Mouse (Mus musculus): Measurements from ENCODE around the gene Magix. TPM values are rescaled to one million over a fixed set of nuclear protein-coding genes. Genes with fewer than 3 reads are reported as not detected.

The Magix gene
- polyA plus RNA-seq, 1 experiment, result 0.21 TPM

DNA sequence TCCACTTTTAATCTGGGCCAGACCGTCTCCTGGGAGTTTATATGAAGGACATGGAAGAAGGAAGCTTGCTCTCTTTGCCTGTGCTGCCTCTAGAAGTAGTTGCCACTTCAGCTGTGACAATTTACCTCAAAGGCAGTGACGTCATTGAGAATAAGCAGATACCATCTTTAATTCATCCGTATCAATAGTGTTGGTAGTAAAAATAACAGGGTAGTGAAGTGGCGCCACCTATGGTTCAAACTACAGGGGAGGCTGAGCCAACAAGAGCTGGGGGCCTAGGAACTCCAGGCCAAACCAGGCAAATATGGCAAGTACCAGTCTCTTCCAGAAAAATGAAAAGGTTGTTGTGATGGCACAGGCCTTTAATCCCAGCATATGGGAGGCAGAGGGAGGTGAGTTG, 11.8 kb upstream of the Magix start:
- TF ChIP-seq CTCF (IDR thresholded peaks at IDR 0.05; ENCODE audit: control insufficient read depth, insufficient read depth, insufficient replicate concordance, low read depth, low read length), result no peak
- TF ChIP-seq POLR2A (IDR thresholded peaks at IDR 0.05; ENCODE audit: control insufficient read depth, low read depth, low read length), result no peak
- H3K27ac ChIP-seq (ENCODE audit: control insufficient read depth, insufficient read depth, low read depth, low read length), result no peak overlapping the region
- no peaks in the 10 kb centered on the region for H3K27me3 ChIP-seq (ENCODE audit: control insufficient read depth, insufficient read depth, low read length)
- H3K36me3 ChIP-seq (ENCODE audit: control insufficient read depth, insufficient read depth, low read length), result no peaks in the 10 kb centered on the region
- no peak overlapping the region for H3K4me3 ChIP-seq (ENCODE audit: control insufficient read depth, low read depth, low read length)
- H3K4me1 ChIP-seq (ENCODE audit: control insufficient read depth, insufficient read depth, low read length), result no peaks in the 10 kb centered on the region

DNA sequence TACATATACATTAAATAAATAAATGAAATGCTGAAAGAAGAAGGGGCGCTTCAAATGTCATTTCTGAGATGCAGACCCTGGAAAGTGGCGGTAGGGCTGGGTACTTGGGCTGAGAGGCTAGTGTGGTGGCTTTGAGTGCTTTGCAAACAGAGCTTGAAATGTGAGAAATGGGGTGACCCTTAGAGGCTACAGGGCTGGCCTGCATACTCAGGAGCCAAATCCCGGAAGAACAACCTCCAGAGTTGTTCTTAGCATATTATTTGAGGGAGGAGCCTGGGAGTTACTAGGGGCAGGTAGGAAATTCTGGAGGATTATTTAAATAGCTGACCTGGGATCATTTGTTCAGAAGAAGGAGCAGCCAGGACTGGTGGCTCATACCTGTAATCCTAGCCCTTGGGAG, 9.4 kb upstream of the Magix start:
- TF ChIP-seq POLR2A (IDR thresholded peaks at IDR 0.05; ENCODE audit: control insufficient read depth, low read depth, low read length) (no peak), CTCF (IDR thresholded peaks at IDR 0.05; ENCODE audit: control insufficient read depth, insufficient read depth, insufficient replicate concordance, low read depth, low read length) (no peak)
- Histone ChIP-seq H3K27me3 (ENCODE audit: control insufficient read depth, insufficient read depth, low read length) (no peaks in the 10 kb centered on the region), H3K36me3 (ENCODE audit: control insufficient read depth, insufficient read depth, low read length) (no peaks in the 10 kb centered on the region), H3K4me1 (ENCODE audit: control insufficient read depth, insufficient read depth, low read length) (no peaks in the 10 kb centered on the region), H3K4me3 (ENCODE audit: control insufficient read depth, low read depth, low read length) (no peak overlapping the region), H3K27ac (ENCODE audit: control insufficient read depth, insufficient read depth, low read depth, low read length) (no peak overlapping the region)

DNA sequence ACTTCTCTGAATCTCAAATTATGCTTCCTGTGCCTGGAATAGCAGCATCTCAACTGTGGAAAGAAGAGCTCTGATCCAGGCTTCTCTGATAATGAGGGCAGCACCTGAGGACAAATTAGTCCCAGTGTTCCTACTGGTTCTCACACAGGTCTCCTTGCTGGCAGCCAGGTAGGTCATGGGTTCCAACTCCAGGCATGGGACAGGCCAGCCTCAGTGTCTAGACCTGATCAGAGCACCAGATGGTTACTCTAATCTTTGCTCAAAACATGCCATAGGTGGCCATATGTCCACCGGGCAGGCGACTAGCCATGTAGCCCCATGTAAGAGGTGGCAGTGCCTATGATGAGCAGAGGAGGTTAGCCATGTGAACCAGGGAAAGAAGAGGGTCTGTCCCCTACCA, 7.3 kb upstream of the Magix start:
- TF ChIP-seq POLR2A (IDR thresholded peaks at IDR 0.05; ENCODE audit: control insufficient read depth, low read depth, low read length) (no peak), CTCF (IDR thresholded peaks at IDR 0.05; ENCODE audit: control insufficient read depth, insufficient read depth, insufficient replicate concordance, low read depth, low read length) (no peak)

DNA sequence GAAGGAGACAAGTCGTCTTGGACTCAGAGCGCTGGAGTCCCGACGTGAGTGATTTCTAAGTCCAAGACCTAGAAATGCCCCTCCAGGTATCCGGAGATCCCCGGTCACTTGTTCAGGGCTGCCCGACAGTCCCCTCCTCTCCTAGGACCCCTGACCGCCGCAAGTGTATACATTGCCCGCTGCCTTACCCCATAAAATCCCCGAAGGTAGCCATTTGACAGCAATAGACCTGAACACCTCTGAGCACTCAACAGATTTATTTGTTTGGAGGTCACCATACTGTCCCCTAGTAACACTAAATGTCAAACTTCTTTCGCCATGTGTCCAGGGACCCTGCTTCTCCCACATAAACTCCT, 1.0 kb downstream of the Magix start:
- Histone ChIP-seq H3K27ac (ENCODE audit: control insufficient read depth, insufficient read depth, low read depth, low read length) (no peak overlapping the region), H3K36me3 (ENCODE audit: control insufficient read depth, insufficient read depth, low read length) (no peaks in the 10 kb centered on the region), H3K4me3 (ENCODE audit: control insufficient read depth, low read depth, low read length) (peak overlapping the region; percentile 3), H3K27me3 (ENCODE audit: control insufficient read depth, insufficient read depth, low read length) (no peaks in the 10 kb centered on the region), H3K4me1 (ENCODE audit: control insufficient read depth, insufficient read depth, low read length) (peaks cover under 1% of the 10 kb centered on the region; the same call in 1 of the 2 replicates)
- no peak for TF ChIP-seq CTCF (IDR thresholded peaks at IDR 0.05; ENCODE audit: control insufficient read depth, insufficient read depth, insufficient replicate concordance, low read depth, low read length)
- TF ChIP-seq POLR2A (IDR thresholded peaks at IDR 0.05; ENCODE audit: control insufficient read depth, low read depth, low read length), result no peak

More for the DNA sequence above, 7.3 kb upstream of the Magix start:
- no peak overlapping the region for H3K27ac ChIP-seq (ENCODE audit: control insufficient read depth, insufficient read depth, low read depth, low read length)
- no peaks in the 10 kb centered on the region for H3K4me1 ChIP-seq (ENCODE audit: control insufficient read depth, insufficient read depth, low read length)
- H3K36me3 ChIP-seq (ENCODE audit: control insufficient read depth, insufficient read depth, low read length), result no peaks in the 10 kb centered on the region
- H3K4me3 ChIP-seq (ENCODE audit: control insufficient read depth, low read depth, low read length), result no peak overlapping the region
- no peaks in the 10 kb centered on the region for H3K27me3 ChIP-seq (ENCODE audit: control insufficient read depth, insufficient read depth, low read length)

DNA sequence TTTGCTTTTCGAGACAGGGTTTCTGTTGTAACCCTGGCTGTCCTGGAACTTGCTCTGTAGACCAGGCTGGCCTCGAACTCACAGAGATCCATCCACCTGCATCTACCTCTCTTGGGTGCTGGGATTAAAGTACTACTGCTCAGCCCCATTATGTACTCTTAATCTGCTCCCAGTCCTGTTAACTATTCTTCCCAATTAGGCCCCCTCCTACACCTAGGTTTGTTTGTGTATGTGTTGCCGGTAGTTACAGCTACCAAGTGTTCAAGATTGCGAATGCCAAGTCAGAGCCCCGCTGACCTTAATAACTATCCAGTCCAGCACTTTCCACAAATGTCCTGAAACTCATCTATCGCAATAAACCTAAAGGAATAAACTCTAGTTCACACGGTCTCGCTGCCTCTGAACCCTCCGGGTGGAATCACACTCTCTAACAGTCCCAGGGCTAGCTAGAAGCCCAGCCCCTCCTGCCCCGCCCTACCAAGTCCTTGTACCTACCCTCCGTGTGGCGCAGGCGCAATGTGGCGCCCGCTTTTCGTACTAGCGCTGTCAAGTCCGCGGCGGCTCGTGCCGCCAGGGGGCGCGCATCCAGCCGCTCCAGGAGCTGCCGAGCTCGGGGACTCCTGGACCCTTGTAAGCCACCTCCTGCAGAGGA, 1.5 kb downstream of the Magix start:
- no peaks in the 10 kb centered on the region for H3K27me3 ChIP-seq (ENCODE audit: control insufficient read depth, insufficient read depth, low read length)
- peaks cover 4% of the 10 kb centered on the region for H3K4me1 ChIP-seq (ENCODE audit: control insufficient read depth, insufficient read depth, low read length)
- H3K4me3 ChIP-seq (ENCODE audit: control insufficient read depth, low read depth, low read length), result peak overlapping the region; percentile 51
- H3K27ac ChIP-seq (ENCODE audit: control insufficient read depth, insufficient read depth, low read depth, low read length), result no peak overlapping the region
- TF ChIP-seq CTCF (IDR thresholded peaks at IDR 0.05; ENCODE audit: control insufficient read depth, insufficient read depth, insufficient replicate concordance, low read depth, low read length) (peak; percentile 57), POLR2A (IDR thresholded peaks at IDR 0.05; ENCODE audit: control insufficient read depth, low read depth, low read length) (no peak)
- H3K36me3 ChIP-seq (ENCODE audit: control insufficient read depth, insufficient read depth, low read length), result no peaks in the 10 kb centered on the region

DNA sequence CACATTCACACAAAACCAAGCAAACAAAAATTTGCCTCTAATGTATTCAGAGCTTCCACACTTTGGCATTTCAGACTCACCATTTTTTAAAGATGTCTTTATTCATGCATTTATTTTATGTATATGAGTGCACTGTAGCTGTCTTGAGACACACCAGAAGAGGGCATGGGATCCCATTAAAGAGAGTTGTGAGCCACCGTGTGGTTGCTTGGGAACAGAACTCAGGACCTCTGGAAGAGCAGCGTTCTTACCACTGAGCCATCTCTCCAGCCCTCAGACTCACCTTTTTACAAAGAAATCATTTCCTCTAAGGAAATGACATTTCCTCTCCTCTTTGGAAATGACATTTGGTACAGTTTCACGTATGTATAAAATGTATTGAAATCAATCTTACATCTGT, 2.1 kb downstream of the Magix start:
- Histone ChIP-seq H3K36me3 (ENCODE audit: control insufficient read depth, insufficient read depth, low read length) (no peaks in the 10 kb centered on the region), H3K4me3 (ENCODE audit: control insufficient read depth, low read depth, low read length) (no peak overlapping the region), H3K4me1 (ENCODE audit: control insufficient read depth, insufficient read depth, low read length) (peaks cover 9% of the 10 kb centered on the region), H3K27ac (ENCODE audit: control insufficient read depth, insufficient read depth, low read depth, low read length) (no peak overlapping the region), H3K27me3 (ENCODE audit: control insufficient read depth, insufficient read depth, low read length) (no peaks in the 10 kb centered on the region)
- TF ChIP-seq POLR2A (IDR thresholded peaks at IDR 0.05; ENCODE audit: control insufficient read depth, low read depth, low read length) (no peak), CTCF (IDR thresholded peaks at IDR 0.05; ENCODE audit: control insufficient read depth, insufficient read depth, insufficient replicate concordance, low read depth, low read length) (no peak)

DNA sequence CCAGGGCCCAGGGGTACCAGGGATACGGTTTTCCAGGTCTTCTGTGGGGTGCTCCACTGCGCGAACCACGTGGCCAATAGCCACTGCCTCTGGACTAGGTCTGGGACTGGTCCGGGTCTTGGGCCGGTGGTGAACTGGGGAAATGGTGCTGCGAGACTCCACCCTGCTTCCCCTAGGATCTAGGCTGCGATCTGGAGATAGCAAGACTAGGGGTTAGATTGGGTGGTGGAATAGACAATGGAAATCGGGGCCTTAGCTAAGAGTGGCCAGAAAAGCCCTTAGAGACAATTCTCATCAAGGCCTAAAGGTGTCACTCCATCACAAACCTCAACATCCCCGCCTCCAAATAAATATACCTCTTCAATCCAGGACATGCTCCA, 6.1 kb downstream of the Magix start:
- Histone ChIP-seq H3K27ac (ENCODE audit: control insufficient read depth, insufficient read depth, low read depth, low read length) (no peak overlapping the region), H3K4me1 (ENCODE audit: control insufficient read depth, insufficient read depth, low read length) (peaks cover 25% of the 10 kb centered on the region), H3K36me3 (ENCODE audit: control insufficient read depth, insufficient read depth, low read length) (no peaks in the 10 kb centered on the region), H3K27me3 (ENCODE audit: control insufficient read depth, insufficient read depth, low read length) (no peaks in the 10 kb centered on the region), H3K4me3 (ENCODE audit: control insufficient read depth, low read depth, low read length) (no peak overlapping the region; the same call in 1 of the 2 replicates)
- no peak for TF ChIP-seq POLR2A (IDR thresholded peaks at IDR 0.05; ENCODE audit: control insufficient read depth, low read depth, low read length)
- no peak for TF ChIP-seq CTCF (IDR thresholded peaks at IDR 0.05; ENCODE audit: control insufficient read depth, insufficient read depth, insufficient replicate concordance, low read depth, low read length)
